In the genomic region with DNA sequence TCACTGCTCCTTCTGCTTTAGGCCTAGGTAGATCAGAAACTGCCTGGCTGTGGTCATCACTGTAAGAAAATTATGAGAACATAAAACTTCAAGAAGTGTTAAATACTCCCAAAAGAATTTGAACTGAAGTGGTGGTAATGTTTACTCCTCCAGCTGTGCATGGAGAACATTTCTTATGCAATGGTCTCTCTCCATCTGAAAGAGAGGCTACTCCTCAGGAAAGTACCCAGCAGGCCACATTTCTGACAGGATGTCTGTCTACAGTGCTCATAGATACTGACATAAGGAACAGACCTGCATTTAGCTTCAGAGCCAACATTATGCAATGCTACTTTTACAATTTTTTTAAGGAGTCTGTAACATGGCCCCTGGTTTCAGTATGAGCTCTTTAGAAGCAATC, we compare ENCODE assay signal across 28 mouse cellular contexts.
"Had no signal": no experiment of that assay in that cellular context is flagged by ENCODE, and none has a peak within 500 bp of the region (broad histone marks: within the 10 kb centered on the region; RNA-seq: fewer than 3 reads in every experiment).

No protein-coding gene starts in this region.

- H3K27me3 ChIP-seq: limb, embryonic 12.5 days; limb, embryonic 13.5 days; limb, embryonic 15.5 days; liver, embryonic 12.5 days; liver, embryonic 13.5 days; liver, embryonic 15.5 days; lung, embryonic 15.5 days; megakaryocyte, embryonic 14.5 days; midbrain, embryonic 12.5 days; midbrain, embryonic 13.5 days; midbrain, embryonic 15.5 days; neural tube, embryonic 12.5 days had no signal

- H3K4me1 ChIP-seq: limb, embryonic 10.5 days; limb, embryonic 12.5 days; limb, embryonic 13.5 days; limb, embryonic 15.5 days; liver, embryonic 12.5 days; liver, embryonic 13.5 days; liver, embryonic 15.5 days; lung, embryonic 15.5 days; megakaryocyte, embryonic 14.5 days; midbrain, embryonic 10.5 days; midbrain, embryonic 12.5 days; midbrain, embryonic 13.5 days; midbrain, embryonic 15.5 days; neural tube, embryonic 12.5 days had no signal

- H3K9ac ChIP-seq: limb, embryonic 12.5 days; limb, embryonic 13.5 days; limb, embryonic 15.5 days; liver, embryonic 12.5 days; liver, embryonic 13.5 days; liver, embryonic 14.5 days; liver, embryonic 15.5 days; liver, postnatal 0 days; lung, embryonic 14.5 days; lung, embryonic 15.5 days; midbrain, embryonic 12.5 days; midbrain, embryonic 13.5 days; midbrain, embryonic 15.5 days; neural tube, embryonic 12.5 days had no signal

- ATAC-seq: liver, embryonic 12.5 days; liver, postnatal 0 days; midbrain, embryonic 13.5 days; midbrain, embryonic 15.5 days; midbrain, embryonic 16.5 days had no signal

- H3K9me3 ChIP-seq: limb, embryonic 10.5 days; limb, embryonic 12.5 days; limb, embryonic 13.5 days; limb, embryonic 15.5 days; liver, embryonic 12.5 days; liver, embryonic 13.5 days; liver, embryonic 15.5 days; lung, embryonic 15.5 days; megakaryocyte, embryonic 14.5 days; midbrain, embryonic 10.5 days; midbrain, embryonic 12.5 days; midbrain, embryonic 13.5 days; midbrain, embryonic 15.5 days; neural tube, embryonic 12.5 days had no signal

- H3K27ac ChIP-seq: left cerebral cortex, adult 2 months; limb, embryonic 10.5 days; limb, embryonic 12.5 days; limb, embryonic 13.5 days; limb, embryonic 15.5 days; liver, embryonic 12.5 days; liver, embryonic 13.5 days; liver, embryonic 14.5 days; liver, embryonic 15.5 days; lung, embryonic 15.5 days; macrophage; midbrain, embryonic 10.5 days; midbrain, embryonic 12.5 days; midbrain, embryonic 13.5 days; midbrain, embryonic 15.5 days; neural tube, embryonic 12.5 days had no signal

- H3K4me2 ChIP-seq: limb, embryonic 12.5 days; limb, embryonic 13.5 days; limb, embryonic 15.5 days; liver, embryonic 11.5 days; liver, embryonic 12.5 days; liver, embryonic 13.5 days; liver, embryonic 15.5 days; lung, embryonic 14.5 days; lung, embryonic 15.5 days; midbrain, embryonic 11.5 days; midbrain, embryonic 12.5 days; midbrain, embryonic 13.5 days; midbrain, embryonic 15.5 days; neural tube, embryonic 12.5 days had no signal

- DNase-seq: layer of hippocampus, postnatal 36 days; left cerebral cortex, postnatal 4 days; liver; liver, embryonic 13.5 days; liver, postnatal 0 days; lung, adult 2 months; lung, embryonic 14.5 days; midbrain, embryonic 14.5 days had no signal

- H3K36me3 ChIP-seq: limb, embryonic 10.5 days; limb, embryonic 12.5 days; limb, embryonic 13.5 days; limb, embryonic 15.5 days; liver, embryonic 12.5 days; liver, embryonic 13.5 days; liver, embryonic 15.5 days; lung, embryonic 15.5 days; midbrain, embryonic 10.5 days; midbrain, embryonic 12.5 days; midbrain, embryonic 13.5 days; midbrain, embryonic 15.5 days; neural tube, embryonic 12.5 days had no signal

- H3K4me3 ChIP-seq: left cerebral cortex, adult 2 months; limb, embryonic 10.5 days; limb, embryonic 12.5 days; limb, embryonic 13.5 days; limb, embryonic 15.5 days; liver, embryonic 12.5 days; liver, embryonic 13.5 days; liver, embryonic 15.5 days; lung, embryonic 15.5 days; megakaryocyte, embryonic 14.5 days; midbrain, embryonic 10.5 days; midbrain, embryonic 12.5 days; midbrain, embryonic 13.5 days; midbrain, embryonic 15.5 days; myocyte; neural tube, embryonic 12.5 days had no signal
